Mouse (Mus musculus): ENCODE data around the gene Asah2.

DNA sequence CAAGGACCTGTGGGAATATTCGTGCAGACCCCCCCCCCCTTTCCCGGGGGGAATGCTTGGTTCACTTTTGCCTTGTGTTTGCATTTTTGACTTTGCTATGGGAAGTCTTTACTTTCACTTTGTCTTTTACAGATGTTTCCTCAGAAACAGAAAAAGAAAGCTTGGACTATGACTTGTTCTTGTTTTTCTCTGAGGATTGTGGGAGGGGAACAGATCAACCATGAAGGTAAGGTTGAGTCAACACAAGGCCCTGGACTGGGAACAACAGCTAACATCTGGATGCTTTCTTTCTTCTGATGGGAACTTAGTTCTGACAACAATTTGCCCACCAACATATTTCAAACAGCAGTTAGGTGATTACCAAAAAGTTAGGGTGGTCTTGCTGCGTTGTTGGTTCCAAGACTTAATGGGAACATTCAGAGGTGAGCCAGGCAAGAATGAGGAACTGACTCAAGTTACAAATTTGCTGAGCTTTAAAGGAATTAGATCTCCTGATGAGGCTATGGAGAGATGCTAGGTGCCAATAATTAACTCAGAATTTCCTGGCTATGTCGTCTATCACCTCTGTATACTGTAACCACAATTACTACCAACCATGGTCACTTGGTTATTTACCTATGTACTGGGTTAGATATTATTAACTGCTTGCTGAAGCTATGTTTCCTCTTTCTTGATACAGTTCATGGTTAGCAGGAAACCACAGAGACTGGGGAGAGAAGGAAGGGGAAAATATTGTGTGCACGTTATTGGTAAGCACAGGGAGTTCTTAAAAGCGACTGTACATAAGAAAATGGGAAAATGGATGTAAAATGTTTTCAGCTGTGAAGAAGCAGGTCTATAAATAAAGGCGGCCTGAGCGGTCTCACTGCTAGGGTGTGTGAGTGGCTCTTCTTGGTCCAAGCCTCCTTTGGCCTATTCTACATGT, 4.1 kb upstream of the Asah2 start:
- TF ChIP-seq CTCF (IDR thresholded peaks at IDR 0.05; ENCODE audit: borderline replicate concordance, insufficient read depth, low read length) = no peak
- no peak for TF ChIP-seq POLR2A (IDR thresholded peaks at IDR 0.05; ENCODE audit: low read depth, low read length)

Data from embryonic fibroblast, embryonic 13.5 days (primary cell).